Comparison of ENCODE assay signal across 8 mouse cellular contexts in the genomic region with DNA sequence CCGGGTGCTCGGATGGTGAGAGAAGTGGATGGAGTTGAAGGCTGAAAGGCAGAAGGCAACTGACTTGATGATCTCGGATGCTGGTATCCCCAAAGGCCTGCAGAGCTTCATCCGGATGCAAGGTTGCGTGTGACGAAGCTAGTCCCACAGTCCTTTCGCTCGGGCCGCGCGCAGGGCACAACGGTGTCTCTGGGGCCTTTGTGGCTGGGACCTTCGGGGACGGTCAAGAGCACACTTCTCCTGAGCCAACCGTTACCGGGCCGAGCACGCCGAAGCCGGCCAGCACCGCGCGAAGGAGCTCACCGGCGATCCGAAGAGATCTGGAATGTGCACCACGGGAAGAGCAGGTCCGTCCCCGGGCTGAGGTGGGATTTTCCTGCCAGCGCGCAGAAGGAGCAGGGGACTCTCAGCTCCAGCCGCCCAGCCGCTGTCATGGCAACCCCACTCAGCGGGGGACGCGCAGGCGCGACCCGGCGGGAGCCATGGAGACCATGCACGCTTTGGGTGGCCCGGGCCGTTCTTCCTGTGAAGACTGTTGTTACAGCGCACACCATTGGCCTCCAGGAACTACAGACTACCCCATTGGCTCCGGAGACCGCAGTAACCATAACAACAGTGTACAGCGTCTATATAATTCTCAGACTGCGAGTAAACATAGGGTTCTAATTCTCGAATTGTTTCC. TPM values are rescaled to one million over a fixed set of nuclear protein-coding genes. Genes with fewer than 3 reads are reported as not detected.
DNase-seq lines count a peak whose midpoint lies in the region; ATAC-seq lines count a peak whose summit lies in the region.

A gene (minus strand): TSS at position 450 of the 682 bp plus-strand sequence.

- H3K36me3 ChIP-seq in hindbrain, embryonic 11.5 days (ENCODE audit: control insufficient read depth, insufficient read depth, low read length), result no peaks in the 10 kb centered on the region
- no peaks in the 10 kb centered on the region for H3K36me3 ChIP-seq in lung, embryonic 15.5 days

- peak; percentile 100 for ATAC-seq in hindbrain, embryonic 11.5 days (ENCODE audit: low FRiP score)
- peak; percentile 100 for ATAC-seq in lung, embryonic 15.5 days (ENCODE audit: borderline replicate concordance, extremely low read depth, low FRiP score, low TSS enrichment)
- peak; percentile 89 for ATAC-seq in neutrophil, adult 5-6 weeks (ENCODE audit: extremely low read depth, insufficient number of reproducible peaks, low FRiP score, poor library complexity, severe bottlenecking)

- H3K4me2 ChIP-seq in hindbrain, embryonic 11.5 days (replicated peaks; ENCODE audit: low read depth, low read length), result peak within 1 kb of the TSS; percentile 81
- H3K4me2 ChIP-seq in lung, embryonic 15.5 days, result peak within 1 kb of the TSS; percentile 93

- peak within 1 kb of the TSS; percentile 60 for H3K4me3 ChIP-seq in hindbrain, embryonic 11.5 days (ENCODE audit: low read depth, low read length)
- peak within 1 kb of the TSS; percentile 59 for H3K4me3 ChIP-seq in lung, embryonic 15.5 days

- peak; percentile 97 for DNase-seq in Muller cell, postnatal 12 days (ENCODE audit: inconsistent ontology term)
- DNase-seq in cerebellum, adult 9-10 months, result peak; percentile 90
- DNase-seq in frontal cortex, postnatal 10 days (ENCODE audit: low spot score in 2 of 2), result peak; percentile 93 to 96
- DNase-seq in hindbrain, embryonic 11.5 days (ENCODE audit: low spot score), result peak; percentile 97
- peak; percentile 96 for DNase-seq in layer of hippocampus, adult 9-11 months
- DNase-seq in testis, postnatal 14 days (ENCODE audit: low spot score), result peak; percentile 90

- peak within 1 kb of the TSS; percentile 33; the same call in 1 of the 2 replicates for H3K27ac ChIP-seq in hindbrain, embryonic 11.5 days (ENCODE audit: low read depth, low read length)
- no peak within 1 kb of the TSS for H3K27ac ChIP-seq in lung, embryonic 15.5 days

- peak within 1 kb of the TSS; percentile 67 for H3K9ac ChIP-seq in hindbrain, embryonic 11.5 days (ENCODE audit: low read depth, low read length)
- peak within 1 kb of the TSS; percentile 44 for H3K9ac ChIP-seq in lung, embryonic 15.5 days

- no peaks in the 10 kb centered on the region for H3K9me3 ChIP-seq in hindbrain, embryonic 11.5 days (ENCODE audit: control insufficient read depth, low read length)
- no peaks in the 10 kb centered on the region for H3K9me3 ChIP-seq in lung, embryonic 15.5 days

- under 1% methylated on average over 49 of the region's 49 CpGs for WGBS in hindbrain, embryonic 11.5 days
- WGBS in lung, embryonic 15.5 days, result under 1% methylated on average over 49 of the region's 49 CpGs

- no peaks in the 10 kb centered on the region; the same call in 1 of the 2 replicates for H3K27me3 ChIP-seq in hindbrain, embryonic 11.5 days (ENCODE audit: control insufficient read depth, insufficient read depth, low read length)
- no peaks in the 10 kb centered on the region for H3K27me3 ChIP-seq in lung, embryonic 15.5 days

- no peaks in the 10 kb centered on the region for H3K4me1 ChIP-seq in hindbrain, embryonic 11.5 days (replicated peaks; ENCODE audit: control insufficient read depth, insufficient read depth, low read length)
- H3K4me1 ChIP-seq in lung, embryonic 15.5 days, result peaks cover 16% of the 10 kb centered on the region

RNA-seq across cellular contexts. Expression of the gene that starts here (rescaled TPM):
- 12.6 and 13.9 TPM in 2 replicates for polyA plus RNA-seq in hindbrain, embryonic 11.5 days (2014; fragmentation: Nextera tagmentation; extraction: Ambion mirVana)
- polyA plus RNA-seq in lung, embryonic 15.5 days (2015; fragmentation: Nextera tagmentation; extraction: Ambion mirVana), result 5.2 and 5.6 TPM in 2 replicates
- total RNA-seq in neutrophil, adult 5-6 weeks (2017), result 0.93 and 2.5 TPM in 2 replicates
